Mouse (Mus musculus) megakaryocyte-erythroid progenitor cell, adult 5-6 weeks (primary cell): Measurements from ENCODE around the gene Ints4. TPM values are rescaled to one million over a fixed set of nuclear protein-coding genes. Genes with fewer than 3 reads are reported as not detected.
"Not testable (repeated sequence)": the region's sequence is repeated elsewhere in the genome, so short reads cannot be mapped to it uniquely, and the experiment has no call there.

Experiments
- ATAC-seq: replicated peaks from 2 replicates; pipeline ENCODE4 v1.8.0; 2016; ENCODE audit warnings: mild to moderate bottlenecking, inconsistent platforms; ENCODE audit not compliant: severe bottlenecking, poor library complexity, low FRiP score, low TSS enrichment
- total RNA-seq, 2 experiments: library from RNA; stranded (forward) in 1 of 2; stranded (reverse) in 1 of 2; fragments of 200-1000, 215-1000 nt in 1 of 2; fragments of >200 nt in 1 of 2; fragmentation: Nextera tagmentation in 1 of 2; gene quantifications; 2 replicates each; pipeline ENCODE4 v1.2.3; 2014 to 2017

The Ints4 gene
- 42.6 and 71.6 TPM in 2 replicates for total RNA-seq (2014; fragmentation: Nextera tagmentation)
- total RNA-seq (2017), result 51.3 and 74.9 TPM in 2 replicates

- peak; percentile 99 for ATAC-seq
These were observed at the start of gene Ints4 for GRCm38 (mm10) chr7:97480821-97481339. Ints4 (plus strand) TSS chr7:97480956.

- ATAC-seq, result not testable (repeated sequence)
These were observed 47.2 kb upstream of the Ints4 start for GRCm38 (mm10) chr7:97433517-97433916.

- no peak for ATAC-seq
These were observed 46.2 kb upstream of the Ints4 start for GRCm38 (mm10) chr7:97434517-97434916.

- ATAC-seq, result no peak
These were observed 41.8 kb upstream of the Ints4 start for GRCm38 (mm10) chr7:97438986-97439385.

- ATAC-seq, result peak; percentile 86
These were observed 34.4 kb upstream of the Ints4 start for GRCm38 (mm10) chr7:97446171-97446925.

GRCm38 (mm10) chr7:97447050-97447531 is 33.7 kb upstream of the Ints4 start:
- ATAC-seq, result no peak

GRCm38 (mm10) chr7:97451023-97451422 is 29.7 kb upstream of the Ints4 start, which contains the start of gene Kctd14:
Kctd14 (plus strand) TSS chr7:97451323.
- not testable (repeated sequence) for ATAC-seq

- ATAC-seq, result no peak
These were observed 28.6 kb upstream of the Ints4 start for GRCm38 (mm10) chr7:97452196-97452595.

GRCm38 (mm10) chr7:97453141-97453921 is 27.4 kb upstream of the Ints4 start:
- ATAC-seq, result peak; percentile 96

GRCm38 (mm10) chr7:97454795-97455194 is 26.0 kb upstream of the Ints4 start:
- no peak for ATAC-seq

- no peak for ATAC-seq
These were observed 25.2 kb upstream of the Ints4 start for GRCm38 (mm10) chr7:97455577-97455976.

- no peak for ATAC-seq
These were observed 7.8 kb upstream of the Ints4 start for GRCm38 (mm10) chr7:97473001-97473400.

GRCm38 (mm10) chr7:97479349-97479748 is 1.4 kb upstream of the Ints4 start:
- no peak for ATAC-seq

- ATAC-seq, result no peak
These were observed 466 bp upstream of the Ints4 start for GRCm38 (mm10) chr7:97480290-97480689.

- ATAC-seq, result no peak
These were observed 2.6 kb downstream of the Ints4 start for GRCm38 (mm10) chr7:97483378-97483777.

GRCm38 (mm10) chr7:97491157-97491556 is 10.4 kb downstream of the Ints4 start:
- no peak for ATAC-seq

- ATAC-seq, result no peak
These were observed 11.7 kb downstream of the Ints4 start for GRCm38 (mm10) chr7:97492420-97492819.

GRCm38 (mm10) chr7:97495052-97495451 is 14.3 kb downstream of the Ints4 start:
- no peak for ATAC-seq

- no peak for ATAC-seq
These were observed 19.9 kb downstream of the Ints4 start for GRCm38 (mm10) chr7:97500555-97501209.

GRCm38 (mm10) chr7:97514786-97515185 is 34.0 kb downstream of the Ints4 start:
- no peak for ATAC-seq
